Mouse (Mus musculus): Measurements from ENCODE around the gene Dlx3. TPM values are rescaled to one million over a fixed set of nuclear protein-coding genes. Genes with fewer than 3 reads are reported as not detected.

The Dlx3 gene
- polyA plus RNA-seq, 1 experiment from 2014 or later = 0.63 TPM

GRCm38 (mm10) chr11:95143663-95144062 is 23.7 kb downstream of the Dlx3 start:
- no peaks in the 10 kb centered on the region for H3K36me3 ChIP-seq (ENCODE audit: control insufficient read depth, insufficient read depth, low read length)
- no peak overlapping the region for H3K9ac ChIP-seq (ENCODE audit: low read depth, low read length)
- no peaks in the 10 kb centered on the region for H3K9me3 ChIP-seq (ENCODE audit: control insufficient read depth, low read length)
- H3K4me1 ChIP-seq (replicated peaks; ENCODE audit: control insufficient read depth, insufficient read depth, low read length) = peaks cover 8% of the 10 kb centered on the region
- DNase-seq (ENCODE audit: low spot score) = no peak
- H3K4me2 ChIP-seq = no peak overlapping the region
- ATAC-seq (replicated peaks; ENCODE audit: low FRiP score) = no peak
- peaks cover 100% of the 10 kb centered on the region for H3K27me3 ChIP-seq (replicated peaks; ENCODE audit: control insufficient read depth, insufficient read depth, low read length)
- WGBS = 3% methylated on average over 4 of the region's 4 CpGs
- no peak overlapping the region for H3K4me3 ChIP-seq (ENCODE audit: low read depth, low read length)
- no peak overlapping the region for H3K27ac ChIP-seq (ENCODE audit: low read depth, low read length)

- H3K4me3 ChIP-seq (ENCODE audit: low read depth, low read length) = peak overlapping the region; percentile 44; the same call in 1 of the 2 replicates
- no peak for ATAC-seq (replicated peaks; ENCODE audit: low FRiP score)
- no peak overlapping the region for H3K9ac ChIP-seq (ENCODE audit: low read depth, low read length)
- no peaks in the 10 kb centered on the region for H3K36me3 ChIP-seq (ENCODE audit: control insufficient read depth, insufficient read depth, low read length)
- H3K27me3 ChIP-seq (replicated peaks; ENCODE audit: control insufficient read depth, insufficient read depth, low read length) = peaks cover 100% of the 10 kb centered on the region
- H3K4me2 ChIP-seq = peak overlapping the region; percentile 75; the same call in 1 of the 2 replicates
- WGBS = 14% methylated on average over 9 of the region's 9 CpGs
- no peak overlapping the region for H3K27ac ChIP-seq (ENCODE audit: low read depth, low read length)
- no peak for DNase-seq (ENCODE audit: low spot score)
- peaks cover 8% of the 10 kb centered on the region for H3K4me1 ChIP-seq (replicated peaks; ENCODE audit: control insufficient read depth, insufficient read depth, low read length)
- H3K9me3 ChIP-seq (ENCODE audit: control insufficient read depth, low read length) = no peaks in the 10 kb centered on the region
Observed at GRCm38 (mm10) chr11:95144091-95144945, 24.4 kb downstream of the Dlx3 start.

GRCm38 (mm10) chr11:95144946-95145483 is 25.1 kb downstream of the Dlx3 start:
- Histone ChIP-seq H3K27ac (ENCODE audit: low read depth, low read length) (no peak overlapping the region), H3K36me3 (ENCODE audit: control insufficient read depth, insufficient read depth, low read length) (no peaks in the 10 kb centered on the region), H3K27me3 (replicated peaks; ENCODE audit: control insufficient read depth, insufficient read depth, low read length) (peaks cover 100% of the 10 kb centered on the region), H3K4me1 (replicated peaks; ENCODE audit: control insufficient read depth, insufficient read depth, low read length) (peaks cover 8% of the 10 kb centered on the region), H3K4me2 (peak overlapping the region; percentile 75), H3K4me3 (ENCODE audit: low read depth, low read length) (peak overlapping the region; percentile 44), H3K9me3 (ENCODE audit: control insufficient read depth, low read length) (no peaks in the 10 kb centered on the region), H3K9ac (ENCODE audit: low read depth, low read length) (no peak overlapping the region)
- DNase-seq (ENCODE audit: low spot score) = peak; percentile 48
- no peak for ATAC-seq (replicated peaks; ENCODE audit: low FRiP score)
- 2% methylated on average over 34 of the region's 34 CpGs for WGBS

GRCm38 (mm10) chr11:95145851-95146403 is 26.0 kb downstream of the Dlx3 start, which contains the start of gene Dlx4:
TSS of gene Dlx4 (minus strand) at chr11:95146263.
- 1% methylated on average over 48 of the region's 48 CpGs for WGBS

GRCm38 (mm10) chr11:95148754-95149153 is 28.8 kb downstream of the Dlx3 start:
- ATAC-seq (replicated peaks; ENCODE audit: low FRiP score) (no peak), DNase-seq (ENCODE audit: low spot score) (no peak)
- no peaks in the 10 kb centered on the region for H3K9me3 ChIP-seq (ENCODE audit: control insufficient read depth, low read length)
- H3K27ac ChIP-seq (ENCODE audit: low read depth, low read length) = no peak overlapping the region
- no peak overlapping the region for H3K4me3 ChIP-seq (ENCODE audit: low read depth, low read length)
- no peak overlapping the region for H3K4me2 ChIP-seq
- no peaks in the 10 kb centered on the region for H3K36me3 ChIP-seq (ENCODE audit: control insufficient read depth, insufficient read depth, low read length)
- no peak overlapping the region for H3K9ac ChIP-seq (ENCODE audit: low read depth, low read length)
- WGBS = 4% methylated on average over 9 of the region's 9 CpGs
- H3K4me1 ChIP-seq (replicated peaks; ENCODE audit: control insufficient read depth, insufficient read depth, low read length) = peaks cover 3% of the 10 kb centered on the region; the same call in 1 of the 2 replicates
- H3K27me3 ChIP-seq (replicated peaks; ENCODE audit: control insufficient read depth, insufficient read depth, low read length) = peaks cover 99% of the 10 kb centered on the region

More at GRCm38 (mm10) chr11:95145851-95146403, 26.0 kb downstream of the Dlx3 start, which contains the start of gene Dlx4:
- H3K9ac ChIP-seq (ENCODE audit: low read depth, low read length) = no peak within 1 kb of the TSS
- H3K4me3 ChIP-seq (ENCODE audit: low read depth, low read length) = peak within 1 kb of the TSS; percentile 44
- H3K9me3 ChIP-seq (ENCODE audit: control insufficient read depth, low read length) = no peaks in the 10 kb centered on the region
- H3K4me1 ChIP-seq (replicated peaks; ENCODE audit: control insufficient read depth, insufficient read depth, low read length) = peaks cover 8% of the 10 kb centered on the region
- peak within 1 kb of the TSS; percentile 75 for H3K4me2 ChIP-seq
- peaks cover 100% of the 10 kb centered on the region for H3K27me3 ChIP-seq (replicated peaks; ENCODE audit: control insufficient read depth, insufficient read depth, low read length)
- DNase-seq (ENCODE audit: low spot score) (peak; percentile 44), ATAC-seq (replicated peaks; ENCODE audit: low FRiP score) (no peak)
- H3K27ac ChIP-seq (ENCODE audit: low read depth, low read length) = no peak within 1 kb of the TSS
- no peaks in the 10 kb centered on the region for H3K36me3 ChIP-seq (ENCODE audit: control insufficient read depth, insufficient read depth, low read length)

- Histone ChIP-seq H3K4me1 (replicated peaks; ENCODE audit: control insufficient read depth, insufficient read depth, low read length) (peaks cover 3% of the 10 kb centered on the region; the same call in 1 of the 2 replicates), H3K4me2 (no peak overlapping the region), H3K36me3 (ENCODE audit: control insufficient read depth, insufficient read depth, low read length) (no peaks in the 10 kb centered on the region), H3K27ac (ENCODE audit: low read depth, low read length) (no peak overlapping the region), H3K4me3 (ENCODE audit: low read depth, low read length) (no peak overlapping the region), H3K9ac (ENCODE audit: low read depth, low read length) (no peak overlapping the region), H3K27me3 (replicated peaks; ENCODE audit: control insufficient read depth, insufficient read depth, low read length) (peaks cover 95% of the 10 kb centered on the region), H3K9me3 (ENCODE audit: control insufficient read depth, low read length) (no peaks in the 10 kb centered on the region)
- WGBS = 3% methylated on average over 27 of the region's 27 CpGs
- ATAC-seq (replicated peaks; ENCODE audit: low FRiP score) (no peak), DNase-seq (ENCODE audit: low spot score) (no peak)
Observed at GRCm38 (mm10) chr11:95149462-95150268, 29.7 kb downstream of the Dlx3 start.

GRCm38 (mm10) chr11:95150269-95151049 is 30.5 kb downstream of the Dlx3 start:
- no peak overlapping the region for H3K27ac ChIP-seq (ENCODE audit: low read depth, low read length)
- peaks cover 87% of the 10 kb centered on the region for H3K27me3 ChIP-seq (replicated peaks; ENCODE audit: control insufficient read depth, insufficient read depth, low read length)
- WGBS = 3% methylated on average over 33 of the region's 33 CpGs
- ATAC-seq (replicated peaks; ENCODE audit: low FRiP score) = no peak
- no peaks in the 10 kb centered on the region for H3K9me3 ChIP-seq (ENCODE audit: control insufficient read depth, low read length)
- no peak overlapping the region for H3K4me2 ChIP-seq
- peaks cover 3% of the 10 kb centered on the region; the same call in 1 of the 2 replicates for H3K4me1 ChIP-seq (replicated peaks; ENCODE audit: control insufficient read depth, insufficient read depth, low read length)
- DNase-seq (ENCODE audit: low spot score) = peak; percentile 51
- H3K9ac ChIP-seq (ENCODE audit: low read depth, low read length) = no peak overlapping the region
- H3K36me3 ChIP-seq (ENCODE audit: control insufficient read depth, insufficient read depth, low read length) = no peaks in the 10 kb centered on the region
- H3K4me3 ChIP-seq (ENCODE audit: low read depth, low read length) = no peak overlapping the region
